ENCODE assay signal across 27 mouse cellular contexts in the genomic region with DNA sequence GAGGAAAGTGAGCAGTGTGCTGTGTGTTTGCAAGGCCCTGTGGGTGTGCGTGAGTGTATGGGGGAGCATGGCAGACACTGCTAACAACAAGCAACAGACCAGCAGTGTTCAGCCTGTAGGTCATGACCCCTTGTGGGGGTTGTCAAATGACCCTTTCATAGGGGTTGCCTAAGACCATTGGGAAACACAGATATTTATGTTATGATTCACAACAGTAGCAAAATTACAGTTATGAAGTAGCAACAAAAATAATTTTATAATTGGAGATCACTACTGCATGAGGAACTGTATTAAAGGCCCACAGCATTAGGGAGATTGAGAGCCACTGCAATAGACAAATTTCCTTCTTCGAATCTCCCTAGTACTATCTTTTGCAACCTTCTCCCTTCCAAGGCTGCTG. TPM values are rescaled to one million over a fixed set of nuclear protein-coding genes. Genes with fewer than 3 reads are reported as not detected.
DNase-seq lines count a peak whose midpoint lies in the region; ATAC-seq and TF ChIP-seq lines count a peak whose summit lies in the region.
"Had no signal": no experiment of that assay in that cellular context is flagged by ENCODE, and none has a peak within 500 bp of the region (broad histone marks: within the 10 kb centered on the region; RNA-seq: fewer than 3 reads in every experiment).

No protein-coding gene starts in this region.

- H3K4me3 ChIP-seq in gastrocnemius, adult 2 months = no peak overlapping the region
- H3K4me3 ChIP-seq in heart, embryonic 14.5 days (ENCODE audit: control insufficient read depth in 1 of 2, insufficient read depth in 1 of 2, low read depth in 1 of 2, low read length in 2 of 2) = no peak overlapping the region
- no peak overlapping the region for H3K4me3 ChIP-seq in left cerebral cortex, adult 2 months
- H3K4me3 ChIP-seq in embryonic facial prominence, embryonic 10.5 days = no peak overlapping the region
- H3K4me3 ChIP-seq: forebrain, embryonic 15.5 days; hindbrain, embryonic 15.5 days; limb, embryonic 15.5 days; liver, embryonic 15.5 days; midbrain, embryonic 13.5 days had no signal

- no peak for TF ChIP-seq CTCF in gastrocnemius, adult 2 months (IDR thresholded peaks at IDR 0.05)
- TF ChIP-seq CTCF in left cerebral cortex, adult 2 months (IDR thresholded peaks at IDR 0.05) = no peak

- no peak for ATAC-seq in heart, embryonic 14.5 days (ENCODE audit: insufficient number of reproducible peaks, insufficient read depth, low FRiP score, low read depth)
- ATAC-seq: forebrain, embryonic 15.5 days; inflammation-experienced regulatory T-cells, adult 6 months; midbrain, embryonic 13.5 days; Patski had no signal

- H3K4me1 ChIP-seq in heart, embryonic 14.5 days (ENCODE audit: control insufficient read depth in 2 of 2, insufficient read depth in 2 of 2, low read length in 2 of 2) = peaks cover 79 to 99% of the 10 kb centered on the region in 2 experiments
- H3K4me1 ChIP-seq in embryonic facial prominence, embryonic 10.5 days = peaks cover 59% of the 10 kb centered on the region

- no peak for DNase-seq in gastrocnemius, adult 2 months
- no peak for DNase-seq in gastrocnemius, postnatal 4 days (ENCODE audit: low spot score in 2 of 2)
- DNase-seq in heart, adult 8-10 months (ENCODE audit: low spot score) = no peak
- DNase-seq in left cerebral cortex, adult 2 months (ENCODE audit: extremely low spot score in 1 of 2, low spot score in 2 of 2) = no peak
- DNase-seq in left cerebral cortex, adult 11 months (ENCODE audit: low spot score) = no peak
- no peak for DNase-seq in embryonic facial prominence, embryonic 10.5 days (ENCODE audit: low spot score)
- DNase-seq in right cerebral cortex, postnatal 14 days = no peak
- DNase-seq: adrenal gland, postnatal 36 days; cerebellum, adult 2 months; cerebellum, postnatal 14 days; gastrocnemius, postnatal 36 days; heart, postnatal 14 days; kidney, adult 11 months; kidney, postnatal 14 days; left cerebral cortex, postnatal 4 days; thymus, postnatal 4 days had no signal

- peak overlapping the region; percentile 22; the same call in 1 of the 2 replicates for H3K9ac ChIP-seq in heart, embryonic 14.5 days (ENCODE audit: low read length)
- H3K9ac ChIP-seq: forebrain, embryonic 15.5 days; hindbrain, embryonic 15.5 days; limb, embryonic 15.5 days; liver, embryonic 15.5 days; midbrain, embryonic 13.5 days had no signal

- WGBS in heart, embryonic 14.5 days = 72% methylated on average over 2 of the region's 2 CpGs
- WGBS in embryonic facial prominence, embryonic 10.5 days = 71% methylated on average over 2 of the region's 2 CpGs

- peaks cover 57% of the 10 kb centered on the region for H3K36me3 ChIP-seq in heart, embryonic 14.5 days (ENCODE audit: control insufficient read depth, insufficient read depth, low read length)
- peaks cover 3% of the 10 kb centered on the region; the same call in 1 of the 2 replicates for H3K36me3 ChIP-seq in embryonic facial prominence, embryonic 10.5 days (replicated peaks)
- H3K36me3 ChIP-seq: forebrain, embryonic 15.5 days; hindbrain, embryonic 15.5 days; midbrain, embryonic 13.5 days had no signal

- H3K9me3 ChIP-seq in heart, embryonic 14.5 days (ENCODE audit: control insufficient read depth, low read length) = no peaks in the 10 kb centered on the region
- H3K9me3 ChIP-seq in embryonic facial prominence, embryonic 10.5 days = no peaks in the 10 kb centered on the region
- H3K9me3 ChIP-seq: forebrain, embryonic 15.5 days; hindbrain, embryonic 15.5 days; limb, embryonic 15.5 days; liver, embryonic 15.5 days; midbrain, embryonic 13.5 days had no signal

- no peaks in the 10 kb centered on the region for H3K27me3 ChIP-seq in heart, embryonic 14.5 days (ENCODE audit: control insufficient read depth, insufficient read depth, low read length)
- H3K27me3 ChIP-seq in embryonic facial prominence, embryonic 10.5 days (replicated peaks; ENCODE audit: low read depth, poor library complexity, severe bottlenecking) = no peaks in the 10 kb centered on the region
- H3K27me3 ChIP-seq: forebrain, embryonic 15.5 days; hindbrain, embryonic 15.5 days; limb, embryonic 15.5 days; liver, embryonic 15.5 days; midbrain, embryonic 13.5 days; Patski had no signal

- H3K4me2 ChIP-seq in heart, embryonic 14.5 days (ENCODE audit: low read length) = no peak overlapping the region
- H3K4me2 ChIP-seq: forebrain, embryonic 15.5 days; hindbrain, embryonic 15.5 days; limb, embryonic 15.5 days; liver, embryonic 15.5 days; midbrain, embryonic 13.5 days had no signal

- intact Hi-C loops in gastrocnemius, adult 2 months (cut with DNase I) = no loop called here
- intact Hi-C loops in left cerebral cortex, adult 2 months (cut with DNase I) = no loop called here

- peak overlapping the region; percentile 90 for H3K27ac ChIP-seq in gastrocnemius, adult 2 months
- peak overlapping the region; percentile 34 to 92; a peak in 2 of 4 replicates for H3K27ac ChIP-seq in heart, embryonic 14.5 days (replicated peaks in 1 of 2; ENCODE audit: control insufficient read depth in 1 of 2, insufficient read depth in 1 of 2, low read depth in 2 of 2, low read length in 2 of 2)
- peak overlapping the region; percentile 87; the same call in 1 of the 2 replicates for H3K27ac ChIP-seq in left cerebral cortex, adult 2 months
- H3K27ac ChIP-seq in embryonic facial prominence, embryonic 10.5 days (replicated peaks) = peak overlapping the region; percentile 42; the same call in 1 of the 2 replicates
- H3K27ac ChIP-seq: forebrain, embryonic 15.5 days; hindbrain, embryonic 15.5 days; limb, embryonic 15.5 days; liver, embryonic 15.5 days; macrophage; midbrain, embryonic 13.5 days had no signal

RNA-seq across cellular contexts. Expression of a gene that starts 13.5 kb away (rescaled TPM):
- 100 to 1,000 TPM; 166 to 187 TPM for total RNA-seq in gastrocnemius, adult 2 months (2021)
- total RNA-seq in gastrocnemius, postnatal 4 days (2021) = 100 to 1,000 TPM; 466 to 474 TPM
- polyA plus RNA-seq in heart, embryonic 14.5 days (2014; fragmentation: Nextera tagmentation; extraction: Ambion mirVana) = 369 and 384 TPM in 2 replicates
- total RNA-seq in heart, adult 8-10 months (2022) = 100 to 1,000 TPM; 202 to 217 (median 212) TPM
- total RNA-seq in left cerebral cortex, adult 2 months (2021) = 10 to 100 TPM; 85.5 to 86.7 TPM
- 56.5 and 66.7 TPM in 2 replicates for polyA plus RNA-seq in embryonic facial prominence, embryonic 10.5 days (2016; fragmentation: Nextera tagmentation; extraction: Ambion mirVana)

RNA-seq across cellular contexts. Expression of a gene that starts 57.0 kb away (rescaled TPM):
- total RNA-seq in gastrocnemius, adult 2 months (2021) = 10 to 100 TPM; 29.8 to 31.7 TPM
- total RNA-seq in gastrocnemius, postnatal 4 days (2021) = 10 to 100 TPM; 44.4 to 51.3 TPM
- polyA plus RNA-seq in heart, embryonic 14.5 days (2014; fragmentation: Nextera tagmentation; extraction: Ambion mirVana) = 19.3 and 20.5 TPM in 2 replicates
- 10 to 100 TPM; 30.7 to 41.6 (median 35.2) TPM for total RNA-seq in heart, adult 8-10 months (2022)
- total RNA-seq in left cerebral cortex, adult 2 months (2021) = 10 to 100 TPM; 38.3 to 38.4 TPM
- polyA plus RNA-seq in embryonic facial prominence, embryonic 10.5 days (2016; fragmentation: Nextera tagmentation; extraction: Ambion mirVana) = 11.7 and 11.9 TPM in 2 replicates

RNA-seq across cellular contexts. Expression of a gene that starts 58.2 kb away (rescaled TPM):
- 1 to 10 TPM; 3.6 to 3.9 TPM for total RNA-seq in gastrocnemius, adult 2 months (2021)
- total RNA-seq in gastrocnemius, postnatal 4 days (2021) = 10 to 100 TPM; 13.2 to 17.9 TPM
- polyA plus RNA-seq in heart, embryonic 14.5 days (2014; fragmentation: Nextera tagmentation; extraction: Ambion mirVana) = 25.6 and 26.7 TPM in 2 replicates
- total RNA-seq in heart, adult 8-10 months (2022) = 1 to 10 TPM; 5.9 to 9.4 (median 6.5) TPM
- total RNA-seq in left cerebral cortex, adult 2 months (2021) = under 1 TPM in 1 of 2 experiments, not detected in 1; 0.32 TPM
- 0.47 and 0.49 TPM in 2 replicates for polyA plus RNA-seq in embryonic facial prominence, embryonic 10.5 days (2016; fragmentation: Nextera tagmentation; extraction: Ambion mirVana)
- total RNA-seq: layer of hippocampus, postnatal 14 days; left cerebral cortex, postnatal 4 days had no signal
- polyA plus RNA-seq: midbrain, embryonic 13.5 days; neural tube, embryonic 14.5 days; Patski had no signal
